Mouse (Mus musculus) neural tube, embryonic 11.5 days (tissue): ENCODE data around the gene Fzr1. TPM values are rescaled to one million over a fixed set of nuclear protein-coding genes. Genes with fewer than 3 reads are reported as not detected.
A peak's percentile ranks its signal among the peaks of the same experiment; 100 is the strongest.

Experiments
- ATAC-seq: fragments of 200-750 bp; cut with Nextera tagmentation; 2 replicates; pipeline ENCODE4 v1.8.0; 2017; ENCODE audit warnings: moderate number of reproducible peaks, mild to moderate bottlenecking, moderate TSS enrichment, moderate library complexity; ENCODE audit not compliant: insufficient read depth, low FRiP score, low TSS enrichment
- DNase-seq: peaks from one replicate; pipeline ENCODE4 v3.0.0-alpha.2; 2015; ENCODE audit warnings: low spot score
- H3K27ac ChIP-seq: fragments of 300-500 bp; sonication (generic); 2 replicates; pipeline ENCODE4 v1.5.1; 2014; ENCODE audit warnings: low read depth, mild to moderate bottlenecking, low read length
- H3K27me3 ChIP-seq: fragments of 300-500 bp; sonication (generic); 2 replicates; pipeline ENCODE4 v1.6.1; 2014; ENCODE audit warnings: mild to moderate bottlenecking, low read length, mixed read lengths; ENCODE audit not compliant: control insufficient read depth, insufficient read depth
- H3K36me3 ChIP-seq: fragments of 300-500 bp; sonication (generic); 2 replicates; pipeline ENCODE4 v1.6.1; 2014; ENCODE audit warnings: mild to moderate bottlenecking, low read length, moderate library complexity, mixed read lengths; ENCODE audit not compliant: control insufficient read depth, insufficient read depth
- H3K4me1 ChIP-seq: fragments of 300-500 bp; sonication (generic); 2 replicates; pipeline ENCODE4 v1.6.1; 2014; ENCODE audit warnings: low read length, mixed read lengths; ENCODE audit not compliant: control insufficient read depth, insufficient read depth
- H3K4me2 ChIP-seq: fragments of 300-500 bp; sonication (generic); 2 replicates; pipeline ENCODE4 v1.6.1; 2014; ENCODE audit warnings: low read depth, mild to moderate bottlenecking, moderate library complexity
- H3K4me3 ChIP-seq: fragments of 300-500 bp; sonication (generic); 2 replicates; pipeline ENCODE4 v1.5.1; 2014; ENCODE audit warnings: low read depth, low read length
- H3K9ac ChIP-seq: fragments of 300-500 bp; sonication (generic); 2 replicates; pipeline ENCODE4 v1.6.1; 2014; ENCODE audit warnings: mild to moderate bottlenecking, low read length
- H3K9me3 ChIP-seq: fragments of 300-500 bp; sonication (generic); 2 replicates; pipeline ENCODE4 v1.6.1; 2016; ENCODE audit warnings: low read length; ENCODE audit not compliant: control insufficient read depth
- WGBS: fragments of 180-500 bp; shearing (Covaris S2); extraction: QIAGEN DNeasy Blood & Tissue Kit; methylation state at CpG from one replicate; pipeline ENCODE4 v1.1.7; 2014; 5-methylcytosine and 5-hydroxymethylcytosine counted together
- polyA plus RNA-seq: library from polyadenylated mRNA; unstranded; fragments of >200 nt; fragmentation: Nextera tagmentation; extraction: Ambion mirVana; gene quantifications from 2 replicates; pipeline ENCODE4 v1.2.1, GENCODE M21; 2014

Fzr1 gene
- polyA plus RNA-seq, 1 experiment from 2014 or later = 120 TPM

- Histone ChIP-seq H3K4me2 (peak overlapping the region; percentile 77), H3K4me3 (peak overlapping the region; percentile 69), H3K9me3 (no peaks in the 10 kb centered on the region), H3K27me3 (no peaks in the 10 kb centered on the region), H3K36me3 (peaks cover 41% of the 10 kb centered on the region), H3K4me1 (peaks cover 18% of the 10 kb centered on the region), H3K27ac (no peak overlapping the region), H3K9ac (peak overlapping the region; percentile 56)
- DNase-seq = no peak
- ATAC-seq = peak; percentile 3; the same call in 1 of the 2 replicates
- WGBS = 3% methylated on average over 20 of the region's 20 CpGs
Measured at GRCm38 (mm10) chr10:81321436-81321835, 56.9 kb downstream of the Fzr1 start.

- Histone ChIP-seq H3K4me2 (peak within 1 kb of the TSS; percentile 77), H3K4me3 (peak within 1 kb of the TSS; percentile 69), H3K4me1 (peaks cover 18% of the 10 kb centered on the region), H3K27me3 (no peaks in the 10 kb centered on the region), H3K27ac (peak within 1 kb of the TSS; percentile 75), H3K9ac (peak within 1 kb of the TSS; percentile 56), H3K36me3 (peaks cover 34% of the 10 kb centered on the region), H3K9me3 (no peaks in the 10 kb centered on the region)
- peak; percentile 99 for DNase-seq
- peak; percentile 91 for ATAC-seq
- under 1% methylated on average over 68 of the region's 68 CpGs for WGBS
Measured at GRCm38 (mm10) chr10:81320550-81321347, 57.6 kb downstream of the Fzr1 start, which contains the start of gene Cactin. Gene Cactin, plus strand, starts transcription at chr10:81321103.

GRCm38 (mm10) chr10:81319741-81320549 is 58.4 kb downstream of the Fzr1 start:
- Histone ChIP-seq H3K4me1 (peaks cover 18% of the 10 kb centered on the region), H3K27ac (peak overlapping the region; percentile 75)

GRCm38 (mm10) chr10:81319330-81319699 is 59.0 kb downstream of the Fzr1 start:
- Histone ChIP-seq H3K9me3 (no peaks in the 10 kb centered on the region), H3K9ac (peak overlapping the region; percentile 41; the same call in 1 of the 2 replicates), H3K36me3 (peaks cover 21% of the 10 kb centered on the region), H3K4me3 (no peak overlapping the region), H3K27me3 (no peaks in the 10 kb centered on the region), H3K4me2 (peak overlapping the region; percentile 77), H3K4me1 (peaks cover 18% of the 10 kb centered on the region), H3K27ac (peak overlapping the region; percentile 60; the same call in 1 of the 2 replicates)
- DNase-seq (no peak), ATAC-seq (no peak)
- 39% methylated on average over 8 of the region's 8 CpGs for WGBS

More at GRCm38 (mm10) chr10:81319741-81320549, 58.4 kb downstream of the Fzr1 start:
- Histone ChIP-seq H3K27me3 (no peaks in the 10 kb centered on the region), H3K9me3 (no peaks in the 10 kb centered on the region), H3K36me3 (peaks cover 27% of the 10 kb centered on the region), H3K9ac (peak overlapping the region; percentile 41), H3K4me3 (peak overlapping the region; percentile 69), H3K4me2 (peak overlapping the region; percentile 77)
- peak; percentile 97 for DNase-seq
- 2% methylated on average over 38 of the region's 38 CpGs for WGBS
- peak; percentile 7 for ATAC-seq

GRCm38 (mm10) chr10:81318589-81319329 is 59.6 kb downstream of the Fzr1 start:
- Histone ChIP-seq H3K4me1 (peaks cover 18% of the 10 kb centered on the region), H3K9ac (0 out of 2 replicates have a peak overlapping the region, but pooled peaks have one; percentile 41), H3K27me3 (no peaks in the 10 kb centered on the region), H3K27ac (no peak overlapping the region), H3K4me3 (0 out of 2 replicates have a peak overlapping the region, but pooled peaks have one; percentile 6), H3K36me3 (peaks cover 18% of the 10 kb centered on the region), H3K4me2 (peak overlapping the region; percentile 77), H3K9me3 (no peaks in the 10 kb centered on the region)
- DNase-seq (no peak), ATAC-seq (no peak)
- WGBS = 93% methylated on average over 13 of the region's 13 CpGs

- H3K4me3 ChIP-seq = no peak overlapping the region
- 10% methylated on average over 19 of the region's 20 CpGs for WGBS
- no peaks in the 10 kb centered on the region for H3K9me3 ChIP-seq
- no peaks in the 10 kb centered on the region for H3K27me3 ChIP-seq
- DNase-seq = no peak
- no peak overlapping the region for H3K9ac ChIP-seq
- H3K4me2 ChIP-seq = peak overlapping the region; percentile 26; the same call in 1 of the 2 replicates
- peaks cover 18% of the 10 kb centered on the region for H3K4me1 ChIP-seq
- peaks cover 14% of the 10 kb centered on the region for H3K36me3 ChIP-seq
- H3K27ac ChIP-seq = no peak overlapping the region
- no peak for ATAC-seq
Measured at GRCm38 (mm10) chr10:81317273-81317672, 61.0 kb downstream of the Fzr1 start.

GRCm38 (mm10) chr10:81316338-81317060 is 61.8 kb downstream of the Fzr1 start:
- no peaks in the 10 kb centered on the region for H3K9me3 ChIP-seq
- H3K27ac ChIP-seq = no peak overlapping the region
- H3K27me3 ChIP-seq = no peaks in the 10 kb centered on the region
- 49% methylated on average over 16 of the region's 16 CpGs for WGBS
- DNase-seq (peak; percentile 45), ATAC-seq (no peak)
- peak overlapping the region; percentile 26 for H3K4me2 ChIP-seq
- H3K9ac ChIP-seq = no peak overlapping the region
- H3K36me3 ChIP-seq = peaks cover 14% of the 10 kb centered on the region
- H3K4me3 ChIP-seq = no peak overlapping the region
- H3K4me1 ChIP-seq = peaks cover 13% of the 10 kb centered on the region
